Mouse (Mus musculus): ENCODE data around the gene Chrna3. TPM values are rescaled to one million over a fixed set of nuclear protein-coding genes. Genes with fewer than 3 reads are reported as not detected.
A peak's percentile ranks its signal among the peaks of the same experiment; 100 is the strongest.

Chrna3 gene
- polyA plus RNA-seq, 1 experiment: 0.05 TPM

DNA sequence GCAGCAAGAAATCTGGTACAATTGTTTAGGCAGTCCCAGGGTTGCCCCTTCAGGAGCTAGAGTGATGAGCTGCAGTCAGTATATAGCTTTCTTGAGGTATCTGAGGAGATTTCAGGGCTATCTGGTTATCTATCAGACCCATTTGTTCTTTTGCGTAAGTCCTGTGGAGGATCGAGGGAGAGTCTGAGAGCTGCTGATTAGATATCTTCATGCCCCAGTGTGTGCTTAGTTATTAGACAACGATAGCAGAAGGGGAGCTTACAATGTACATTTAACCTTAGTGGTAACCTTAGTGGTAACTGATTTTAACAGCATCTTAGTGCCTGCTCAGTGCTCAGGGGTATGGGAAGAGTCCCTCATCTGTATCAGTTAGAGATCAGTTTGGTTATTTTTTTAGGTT, 30.7 kb downstream of the Chrna3 start:
- no peaks in the 10 kb centered on the region for H3K27me3 ChIP-seq (ENCODE audit: control insufficient read depth, insufficient read depth, low read length)
- no peaks in the 10 kb centered on the region for H3K36me3 ChIP-seq (ENCODE audit: control insufficient read depth, insufficient read depth, low read length)
- TF ChIP-seq POLR2A (IDR thresholded peaks at IDR 0.05; ENCODE audit: control insufficient read depth, low read depth, low read length) (no peak), CTCF (IDR thresholded peaks at IDR 0.05; ENCODE audit: control insufficient read depth, insufficient read depth, insufficient replicate concordance, low read depth, low read length) (no peak)

DNA sequence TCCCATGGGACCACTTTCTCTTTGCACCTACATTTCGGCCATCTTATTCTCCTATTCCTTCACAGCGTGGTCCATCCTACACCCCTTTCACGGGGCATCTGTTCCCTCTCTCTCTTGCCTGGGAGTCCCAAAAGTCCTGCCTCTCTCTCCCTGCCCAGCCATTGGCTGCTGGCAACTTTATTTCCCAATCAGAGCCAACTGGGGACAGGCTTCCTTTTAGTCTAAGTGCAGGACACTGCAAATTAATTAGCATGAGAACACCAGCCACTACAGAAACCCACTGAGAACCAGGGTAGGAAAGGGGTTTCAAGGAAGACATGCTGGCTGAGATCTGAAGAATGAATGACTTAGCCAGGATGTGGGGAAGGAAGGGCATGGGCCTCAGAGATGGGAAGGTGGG, 32.0 kb downstream of the Chrna3 start:
- H3K4me3 ChIP-seq (ENCODE audit: control insufficient read depth, low read depth, low read length): no peak overlapping the region
- no peaks in the 10 kb centered on the region for H3K27me3 ChIP-seq (ENCODE audit: control insufficient read depth, insufficient read depth, low read length)
- H3K4me1 ChIP-seq (ENCODE audit: control insufficient read depth, insufficient read depth, low read length): no peaks in the 10 kb centered on the region
- no peak overlapping the region for H3K27ac ChIP-seq (ENCODE audit: control insufficient read depth, insufficient read depth, low read depth, low read length)
- TF ChIP-seq CTCF (IDR thresholded peaks at IDR 0.05; ENCODE audit: control insufficient read depth, insufficient read depth, insufficient replicate concordance, low read depth, low read length) (no peak), POLR2A (IDR thresholded peaks at IDR 0.05; ENCODE audit: control insufficient read depth, low read depth, low read length) (no peak)
- H3K36me3 ChIP-seq (ENCODE audit: control insufficient read depth, insufficient read depth, low read length): no peaks in the 10 kb centered on the region

More for the DNA sequence above, 30.7 kb downstream of the Chrna3 start:
- H3K4me1 ChIP-seq (ENCODE audit: control insufficient read depth, insufficient read depth, low read length): no peaks in the 10 kb centered on the region
- no peak overlapping the region for H3K27ac ChIP-seq (ENCODE audit: control insufficient read depth, insufficient read depth, low read depth, low read length)
- H3K4me3 ChIP-seq (ENCODE audit: control insufficient read depth, low read depth, low read length): no peak overlapping the region

DNA sequence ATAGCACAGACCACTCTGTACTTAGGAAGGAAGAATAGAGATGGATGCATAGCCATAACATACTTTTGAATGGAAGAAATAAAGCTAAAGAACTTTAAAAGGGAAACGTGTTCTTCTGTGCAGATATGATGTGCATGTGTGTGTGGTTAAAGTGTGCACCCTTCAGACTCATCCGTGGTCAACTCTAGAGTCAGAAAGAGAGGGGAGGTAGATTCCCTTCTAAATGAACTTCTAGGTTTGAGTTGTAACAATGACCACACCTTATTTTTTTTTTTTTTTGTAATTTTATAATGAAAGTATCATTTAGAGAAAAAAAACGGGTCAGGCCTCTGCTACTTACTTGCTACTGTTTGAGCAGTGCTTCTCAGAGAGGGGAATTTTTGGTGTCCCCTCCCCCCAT, 36.0 kb downstream of the Chrna3 start:
- no peak overlapping the region for H3K4me3 ChIP-seq (ENCODE audit: control insufficient read depth, low read depth, low read length)
- TF ChIP-seq CTCF (IDR thresholded peaks at IDR 0.05; ENCODE audit: control insufficient read depth, insufficient read depth, insufficient replicate concordance, low read depth, low read length): no peak
- no peak for TF ChIP-seq POLR2A (IDR thresholded peaks at IDR 0.05; ENCODE audit: control insufficient read depth, low read depth, low read length)
- no peaks in the 10 kb centered on the region for H3K27me3 ChIP-seq (ENCODE audit: control insufficient read depth, insufficient read depth, low read length)
- no peak overlapping the region for H3K27ac ChIP-seq (ENCODE audit: control insufficient read depth, insufficient read depth, low read depth, low read length)
- no peaks in the 10 kb centered on the region for H3K36me3 ChIP-seq (ENCODE audit: control insufficient read depth, insufficient read depth, low read length)
- H3K4me1 ChIP-seq (ENCODE audit: control insufficient read depth, insufficient read depth, low read length): no peaks in the 10 kb centered on the region

DNA sequence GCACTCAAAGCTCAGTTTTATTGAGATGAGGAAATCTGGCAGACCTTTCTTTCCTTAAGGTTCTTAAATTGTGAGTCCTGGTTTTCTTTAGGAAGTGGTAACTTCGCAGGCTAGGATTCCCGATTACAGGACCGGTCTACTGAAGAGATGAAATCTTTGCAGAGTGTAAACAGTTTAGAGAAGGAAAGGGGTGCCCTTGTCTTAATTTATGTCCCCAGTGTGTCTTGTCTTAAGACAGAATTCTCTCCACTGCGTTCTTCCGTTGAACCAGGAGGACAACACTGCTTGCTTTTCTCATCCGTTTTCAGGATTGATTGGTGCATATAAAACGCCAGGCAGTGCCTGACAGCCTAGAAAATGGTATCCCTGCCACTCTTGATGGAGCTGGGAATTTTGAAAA, 44.0 kb downstream of the Chrna3 start:
- no peaks in the 10 kb centered on the region for H3K27me3 ChIP-seq (ENCODE audit: control insufficient read depth, insufficient read depth, low read length)
- H3K4me1 ChIP-seq (ENCODE audit: control insufficient read depth, insufficient read depth, low read length): peaks cover 14% of the 10 kb centered on the region
- H3K36me3 ChIP-seq (ENCODE audit: control insufficient read depth, insufficient read depth, low read length): no peaks in the 10 kb centered on the region
- peak overlapping the region; percentile 89; the same call in 1 of the 2 replicates for H3K4me3 ChIP-seq (ENCODE audit: control insufficient read depth, low read depth, low read length)
- no peak for TF ChIP-seq CTCF (IDR thresholded peaks at IDR 0.05; ENCODE audit: control insufficient read depth, insufficient read depth, insufficient replicate concordance, low read depth, low read length)
- TF ChIP-seq POLR2A (IDR thresholded peaks at IDR 0.05; ENCODE audit: control insufficient read depth, low read depth, low read length): no peak
- no peak overlapping the region for H3K27ac ChIP-seq (ENCODE audit: control insufficient read depth, insufficient read depth, low read depth, low read length)

DNA sequence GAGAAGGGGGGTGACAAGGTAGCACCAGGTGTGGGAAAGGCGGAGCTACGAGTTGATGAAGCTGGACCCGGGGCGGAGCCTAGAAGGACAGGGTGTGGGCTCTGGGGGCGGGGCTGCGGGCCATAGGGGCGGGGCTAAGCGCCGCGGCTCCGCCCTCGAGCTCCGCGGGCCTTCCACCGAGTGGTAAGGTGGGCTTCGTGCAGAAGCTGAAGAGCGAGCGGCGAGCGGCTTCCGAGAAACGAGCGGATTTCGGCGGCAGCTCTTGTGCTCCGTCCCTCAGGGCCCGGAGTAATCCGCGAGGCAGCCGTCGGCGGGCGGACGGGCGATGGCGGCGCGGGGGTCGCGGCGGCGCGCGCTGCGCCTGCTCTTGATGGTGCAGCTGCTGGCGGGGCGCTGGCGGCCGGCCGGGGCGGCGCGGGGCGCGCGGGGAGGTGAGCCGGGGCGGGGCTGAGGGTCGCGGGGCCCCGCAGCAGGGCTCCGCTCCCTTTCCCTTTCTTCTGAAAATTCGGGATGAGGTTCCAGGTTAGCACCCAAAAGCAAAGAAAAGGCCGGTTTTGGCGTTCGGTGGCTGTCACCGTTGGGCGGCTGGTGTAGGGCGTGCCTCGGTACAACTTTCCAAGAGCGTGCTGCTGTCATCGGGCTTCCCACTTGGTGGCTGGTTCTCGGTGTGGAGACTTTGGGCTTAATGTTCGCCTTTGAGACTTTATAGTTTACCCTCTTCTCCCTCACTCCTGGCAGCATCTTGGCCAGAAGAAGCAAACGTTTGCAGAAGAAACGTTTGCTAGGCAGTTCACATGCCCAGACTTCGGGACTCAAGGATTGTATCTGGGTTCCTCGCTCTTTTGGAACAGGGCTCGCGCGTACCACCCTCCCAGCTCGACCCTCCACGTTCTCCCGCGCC, 44.8 kb downstream of the Chrna3 start:
- TF ChIP-seq POLR2A (IDR thresholded peaks at IDR 0.05; ENCODE audit: control insufficient read depth, low read depth, low read length) (no peak), CTCF (IDR thresholded peaks at IDR 0.05; ENCODE audit: control insufficient read depth, insufficient read depth, insufficient replicate concordance, low read depth, low read length) (no peak)
- H3K27me3 ChIP-seq (ENCODE audit: control insufficient read depth, insufficient read depth, low read length): no peaks in the 10 kb centered on the region
- peaks cover 14% of the 10 kb centered on the region for H3K4me1 ChIP-seq (ENCODE audit: control insufficient read depth, insufficient read depth, low read length)
- H3K36me3 ChIP-seq (ENCODE audit: control insufficient read depth, insufficient read depth, low read length): no peaks in the 10 kb centered on the region
- no peak overlapping the region for H3K27ac ChIP-seq (ENCODE audit: control insufficient read depth, insufficient read depth, low read depth, low read length)
- peak overlapping the region; percentile 89 for H3K4me3 ChIP-seq (ENCODE audit: control insufficient read depth, low read depth, low read length)

DNA sequence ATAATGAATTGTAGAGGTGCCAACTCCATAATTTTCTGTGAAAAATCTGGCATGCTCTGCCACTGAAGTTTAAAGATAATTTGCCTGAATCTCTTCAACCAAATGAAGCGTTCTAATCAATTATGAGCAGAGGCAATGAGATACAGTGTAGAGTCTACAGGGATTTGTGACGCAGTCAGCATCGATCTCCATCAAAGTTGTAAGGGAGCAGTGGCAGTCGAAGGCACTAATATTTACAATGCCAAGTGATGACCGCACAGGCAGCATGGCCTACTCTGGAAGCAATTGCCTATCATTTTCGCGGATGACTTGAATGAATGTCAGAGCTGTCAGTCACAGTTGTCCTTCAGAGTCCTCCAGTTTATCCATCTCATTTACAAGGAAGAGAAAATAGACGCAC, 45.7 kb downstream of the Chrna3 start, which contains the start of gene Chrna5:
Gene Chrna5 (plus strand): TSS at position 207 of the 400 bp plus-strand sequence.
- TF ChIP-seq CTCF (IDR thresholded peaks at IDR 0.05; ENCODE audit: control insufficient read depth, insufficient read depth, insufficient replicate concordance, low read depth, low read length) (no peak), POLR2A (IDR thresholded peaks at IDR 0.05; ENCODE audit: control insufficient read depth, low read depth, low read length) (no peak)
- H3K27me3 ChIP-seq (ENCODE audit: control insufficient read depth, insufficient read depth, low read length): no peaks in the 10 kb centered on the region
- no peak within 1 kb of the TSS; the same call in 1 of the 2 replicates for H3K27ac ChIP-seq (ENCODE audit: control insufficient read depth, insufficient read depth, low read depth, low read length)
- no peaks in the 10 kb centered on the region for H3K36me3 ChIP-seq (ENCODE audit: control insufficient read depth, insufficient read depth, low read length)
- peaks cover 14% of the 10 kb centered on the region for H3K4me1 ChIP-seq (ENCODE audit: control insufficient read depth, insufficient read depth, low read length)
- peak within 1 kb of the TSS; percentile 89 for H3K4me3 ChIP-seq (ENCODE audit: control insufficient read depth, low read depth, low read length)

DNA sequence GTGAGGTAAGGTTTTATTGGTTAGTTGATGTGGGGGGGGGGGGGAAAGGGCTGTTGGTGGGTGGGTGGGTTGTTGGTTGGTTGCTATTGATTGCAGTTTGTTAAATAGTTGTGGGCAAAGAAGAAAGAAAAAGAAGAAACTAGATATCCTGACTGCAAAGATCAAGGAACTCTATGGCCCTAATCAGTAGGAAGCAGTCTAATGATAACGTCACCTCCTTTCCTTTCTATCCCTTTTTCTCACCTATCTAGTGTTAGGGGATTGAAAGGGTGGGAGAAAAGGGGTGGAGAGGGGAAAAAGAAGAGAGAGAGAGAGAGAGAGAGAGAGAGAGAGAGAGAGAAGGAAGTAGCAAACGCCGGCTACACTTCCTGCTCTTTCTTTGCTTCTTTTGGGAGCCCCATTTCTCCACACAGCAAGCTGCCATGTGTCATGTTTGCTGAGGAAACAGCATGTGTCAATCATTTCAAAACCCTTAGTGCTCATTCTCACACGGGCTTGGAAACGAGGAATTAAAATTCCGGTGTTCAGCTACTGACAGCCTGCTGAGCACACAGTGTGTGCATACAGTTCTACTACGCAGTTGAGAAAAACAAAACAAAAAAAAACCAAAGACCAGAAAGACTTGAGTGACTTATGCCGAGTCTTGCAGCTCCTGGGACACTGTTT, 56.3 kb downstream of the Chrna3 start:
- no peaks in the 10 kb centered on the region for H3K27me3 ChIP-seq (ENCODE audit: control insufficient read depth, insufficient read depth, low read length)
- no peak for TF ChIP-seq POLR2A (IDR thresholded peaks at IDR 0.05; ENCODE audit: control insufficient read depth, low read depth, low read length)
- no peak for TF ChIP-seq CTCF (IDR thresholded peaks at IDR 0.05; ENCODE audit: control insufficient read depth, insufficient read depth, insufficient replicate concordance, low read depth, low read length)
- no peaks in the 10 kb centered on the region for H3K4me1 ChIP-seq (ENCODE audit: control insufficient read depth, insufficient read depth, low read length)
- H3K27ac ChIP-seq (ENCODE audit: control insufficient read depth, insufficient read depth, low read depth, low read length): no peak overlapping the region
- H3K36me3 ChIP-seq (ENCODE audit: control insufficient read depth, insufficient read depth, low read length): no peaks in the 10 kb centered on the region
- no peak overlapping the region for H3K4me3 ChIP-seq (ENCODE audit: control insufficient read depth, low read depth, low read length)

All from testis, adult 2 months (tissue).